Mouse (Mus musculus): ENCODE measurements around the gene Timp2. TPM values are rescaled to one million over a fixed set of nuclear protein-coding genes. Genes with fewer than 3 reads are reported as not detected.
A peak's percentile ranks its signal among the peaks of the same experiment; 100 is the strongest.

Gene Timp2
- total RNA-seq, 1 experiment = 52.4 TPM

GRCm38 (mm10) chr11:118374506-118374905 lies 19.0 kb upstream of the Timp2 start:
- H3K9ac ChIP-seq (ENCODE audit: insufficient read depth, low read depth, low read length, poor library complexity, severe bottlenecking) = no peak overlapping the region
- TF ChIP-seq ZC3H11A (IDR thresholded peaks at IDR 0.05; ENCODE audit: borderline replicate concordance, low read depth, low read length) (no peak), ZNF384 (IDR thresholded peaks at IDR 0.05; ENCODE audit: low read depth, low read length) (no peak), MAFK (IDR thresholded peaks at IDR 0.05; ENCODE audit: insufficient read depth, low read depth, low read length) (no peak), HCFC1 (IDR thresholded peaks at IDR 0.05; ENCODE audit: borderline replicate concordance, insufficient read depth, low read length) (no peak), CHD2 (IDR thresholded peaks at IDR 0.05; ENCODE audit: low read depth, low read length) (no peak)
- H3K4me1 ChIP-seq (ENCODE audit: control insufficient read depth in 2 of 2, insufficient read depth in 2 of 2, low read length in 2 of 2, poor library complexity in 1 of 2) = 0 out of 4 replicates have a peak, but pooled peaks cover 0 to 2% of the 10 kb centered on the region in 2 experiments
- no peak for DNase-seq (ENCODE audit: low read depth, low spot score)
- no peaks in the 10 kb centered on the region for H3K9me3 ChIP-seq (ENCODE audit: control insufficient read depth, insufficient read depth, low read depth, low read length)
- in situ Hi-C loops (cut with MboI; ENCODE audit: low sequenced_read_pairs in 2 of 2, unreplicated experiment in 2 of 2) = no loop called here
- no peak overlapping the region for H3K27ac ChIP-seq (ENCODE audit: insufficient read depth, low read depth, low read length, poor library complexity, severe bottlenecking)
- no peaks in the 10 kb centered on the region for H3K36me3 ChIP-seq (ENCODE audit: control insufficient read depth, insufficient read depth, low read length, poor library complexity, severe bottlenecking)
- no peak overlapping the region for H3K4me3 ChIP-seq (ENCODE audit: insufficient read depth in 1 of 2, low read depth in 1 of 2, low read length in 2 of 2, poor library complexity in 1 of 2, severe bottlenecking in 1 of 2)

GRCm38 (mm10) chr11:118372641-118373040 lies 17.1 kb upstream of the Timp2 start:
- no peaks in the 10 kb centered on the region for H3K9me3 ChIP-seq (ENCODE audit: control insufficient read depth, insufficient read depth, low read depth, low read length)
- no peak overlapping the region for H3K9ac ChIP-seq (ENCODE audit: insufficient read depth, low read depth, low read length, poor library complexity, severe bottlenecking)
- TF ChIP-seq MAFK (IDR thresholded peaks at IDR 0.05; ENCODE audit: insufficient read depth, low read depth, low read length) = no peak
- TF ChIP-seq ZC3H11A (IDR thresholded peaks at IDR 0.05; ENCODE audit: borderline replicate concordance, low read depth, low read length) = no peak
- no peak for TF ChIP-seq CHD2 (IDR thresholded peaks at IDR 0.05; ENCODE audit: low read depth, low read length)
- no peak for TF ChIP-seq HCFC1 (IDR thresholded peaks at IDR 0.05; ENCODE audit: borderline replicate concordance, insufficient read depth, low read length)
- TF ChIP-seq ZNF384 (IDR thresholded peaks at IDR 0.05; ENCODE audit: low read depth, low read length) = no peak
- in situ Hi-C loops (cut with MboI; ENCODE audit: low sequenced_read_pairs in 2 of 2, unreplicated experiment in 2 of 2) = no loop called here
- no peak overlapping the region for H3K27ac ChIP-seq (ENCODE audit: insufficient read depth, low read depth, low read length, poor library complexity, severe bottlenecking)
- H3K4me1 ChIP-seq (ENCODE audit: control insufficient read depth in 2 of 2, insufficient read depth in 2 of 2, low read length in 2 of 2, poor library complexity in 1 of 2) = 0 out of 4 replicates have a peak, but pooled peaks cover 0 to 2% of the 10 kb centered on the region in 2 experiments
- DNase-seq (ENCODE audit: low read depth, low spot score) = peak; percentile 53
- H3K36me3 ChIP-seq (ENCODE audit: control insufficient read depth, insufficient read depth, low read length, poor library complexity, severe bottlenecking) = no peaks in the 10 kb centered on the region
- no peak overlapping the region for H3K4me3 ChIP-seq (ENCODE audit: insufficient read depth in 1 of 2, low read depth in 1 of 2, low read length in 2 of 2, poor library complexity in 1 of 2, severe bottlenecking in 1 of 2)

GRCm38 (mm10) chr11:118371876-118372275 lies 16.3 kb upstream of the Timp2 start:
- no peak for DNase-seq (ENCODE audit: low read depth, low spot score)
- Histone ChIP-seq H3K9ac (ENCODE audit: insufficient read depth, low read depth, low read length, poor library complexity, severe bottlenecking) (no peak overlapping the region), H3K36me3 (ENCODE audit: control insufficient read depth, insufficient read depth, low read length, poor library complexity, severe bottlenecking) (no peaks in the 10 kb centered on the region), H3K4me1 (ENCODE audit: control insufficient read depth in 2 of 2, insufficient read depth in 2 of 2, low read length in 2 of 2, poor library complexity in 1 of 2) (0 out of 4 replicates have a peak, but pooled peaks cover 0 to 2% of the 10 kb centered on the region in 2 experiments), H3K9me3 (ENCODE audit: control insufficient read depth, insufficient read depth, low read depth, low read length) (no peaks in the 10 kb centered on the region), H3K27ac (ENCODE audit: insufficient read depth, low read depth, low read length, poor library complexity, severe bottlenecking) (no peak overlapping the region), H3K4me3 (ENCODE audit: insufficient read depth in 1 of 2, low read depth in 1 of 2, low read length in 2 of 2, poor library complexity in 1 of 2, severe bottlenecking in 1 of 2) (no peak overlapping the region)
- TF ChIP-seq ZC3H11A (IDR thresholded peaks at IDR 0.05; ENCODE audit: borderline replicate concordance, low read depth, low read length) = no peak
- TF ChIP-seq ZNF384 (IDR thresholded peaks at IDR 0.05; ENCODE audit: low read depth, low read length) = no peak
- TF ChIP-seq CHD2 (IDR thresholded peaks at IDR 0.05; ENCODE audit: low read depth, low read length) = no peak
- no peak for TF ChIP-seq HCFC1 (IDR thresholded peaks at IDR 0.05; ENCODE audit: borderline replicate concordance, insufficient read depth, low read length)
- TF ChIP-seq MAFK (IDR thresholded peaks at IDR 0.05; ENCODE audit: insufficient read depth, low read depth, low read length) = no peak
- in situ Hi-C loops (cut with MboI; ENCODE audit: low sequenced_read_pairs in 2 of 2, unreplicated experiment in 2 of 2) = no loop called here

GRCm38 (mm10) chr11:118369657-118370056 lies 14.1 kb upstream of the Timp2 start:
- no peak overlapping the region for H3K27ac ChIP-seq (ENCODE audit: insufficient read depth, low read depth, low read length, poor library complexity, severe bottlenecking)
- no peak for DNase-seq (ENCODE audit: low read depth, low spot score)
- in situ Hi-C loops (cut with MboI; ENCODE audit: low sequenced_read_pairs in 2 of 2, unreplicated experiment in 2 of 2) = no loop called here
- H3K9ac ChIP-seq (ENCODE audit: insufficient read depth, low read depth, low read length, poor library complexity, severe bottlenecking) = no peak overlapping the region
- no peak overlapping the region for H3K4me3 ChIP-seq (ENCODE audit: insufficient read depth in 1 of 2, low read depth in 1 of 2, low read length in 2 of 2, poor library complexity in 1 of 2, severe bottlenecking in 1 of 2)
- no peaks in the 10 kb centered on the region for H3K9me3 ChIP-seq (ENCODE audit: control insufficient read depth, insufficient read depth, low read depth, low read length)
- no peak for TF ChIP-seq CHD2 (IDR thresholded peaks at IDR 0.05; ENCODE audit: low read depth, low read length)
- TF ChIP-seq ZNF384 (IDR thresholded peaks at IDR 0.05; ENCODE audit: low read depth, low read length) = no peak
- no peak for TF ChIP-seq MAFK (IDR thresholded peaks at IDR 0.05; ENCODE audit: insufficient read depth, low read depth, low read length)
- TF ChIP-seq HCFC1 (IDR thresholded peaks at IDR 0.05; ENCODE audit: borderline replicate concordance, insufficient read depth, low read length) = no peak
- no peak for TF ChIP-seq ZC3H11A (IDR thresholded peaks at IDR 0.05; ENCODE audit: borderline replicate concordance, low read depth, low read length)
- peaks cover 1 to 5% of the 10 kb centered on the region in 2 experiments; a peak in 1 of 4 replicates for H3K4me1 ChIP-seq (ENCODE audit: control insufficient read depth in 2 of 2, insufficient read depth in 2 of 2, low read length in 2 of 2, poor library complexity in 1 of 2)
- H3K36me3 ChIP-seq (ENCODE audit: control insufficient read depth, insufficient read depth, low read length, poor library complexity, severe bottlenecking) = no peaks in the 10 kb centered on the region
